29 mouse cellular contexts compared by ENCODE assay signal in genomic region chr1:72538266-72538665, GRCm38 (mm10). TPM values are rescaled to one million over a fixed set of nuclear protein-coding genes. Genes with fewer than 3 reads are reported as not detected.
DNase-seq lines count a peak whose midpoint lies in the region; ATAC-seq lines count a peak whose summit lies in the region.
"Had no signal": no experiment of that assay in that cellular context is flagged by ENCODE, and none has a peak within 500 bp of the region (broad histone marks: within the 10 kb centered on the region; RNA-seq: fewer than 3 reads in every experiment).

No protein-coding gene starts in this region.

- no peaks in the 10 kb centered on the region for H3K9me3 ChIP-seq in midbrain, embryonic 14.5 days (ENCODE audit: control insufficient read depth, low read length)
- no peaks in the 10 kb centered on the region for H3K9me3 ChIP-seq in midbrain, embryonic 11.5 days (ENCODE audit: control insufficient read depth, low read length)
- H3K9me3 ChIP-seq in hindbrain, embryonic 16.5 days (ENCODE audit: control insufficient read depth, low read length) = no peaks in the 10 kb centered on the region
- H3K9me3 ChIP-seq: embryonic facial prominence, embryonic 15.5 days; G1E; heart, embryonic 12.5 days; limb, embryonic 10.5 days had no signal

- H3K4me1 ChIP-seq in midbrain, embryonic 14.5 days (ENCODE audit: control insufficient read depth, insufficient read depth, low read length) = peaks cover 16% of the 10 kb centered on the region
- H3K4me1 ChIP-seq in midbrain, embryonic 11.5 days (ENCODE audit: control insufficient read depth, insufficient read depth, low read length) = peaks cover 9% of the 10 kb centered on the region
- peaks cover 6% of the 10 kb centered on the region for H3K4me1 ChIP-seq in hindbrain, embryonic 16.5 days (ENCODE audit: control insufficient read depth, insufficient read depth, low read depth, low read length)

- no peak overlapping the region for H3K4me3 ChIP-seq in midbrain, embryonic 14.5 days (replicated peaks; ENCODE audit: low read depth, low read length)
- H3K4me3 ChIP-seq in midbrain, embryonic 11.5 days (ENCODE audit: low read depth, low read length) = no peak overlapping the region
- H3K4me3 ChIP-seq in hindbrain, embryonic 16.5 days (ENCODE audit: low read length) = no peak overlapping the region
- H3K4me3 ChIP-seq: embryonic facial prominence, embryonic 15.5 days; heart, embryonic 12.5 days; limb, embryonic 10.5 days had no signal

- no peak overlapping the region for H3K27ac ChIP-seq in midbrain, embryonic 14.5 days (replicated peaks; ENCODE audit: low read depth, low read length)
- no peak overlapping the region for H3K27ac ChIP-seq in midbrain, embryonic 11.5 days (ENCODE audit: low read depth, low read length)
- no peak overlapping the region for H3K27ac ChIP-seq in hindbrain, embryonic 16.5 days (ENCODE audit: low read depth, low read length)
- H3K27ac ChIP-seq: embryonic facial prominence, embryonic 15.5 days; limb, embryonic 10.5 days had no signal

- 66% methylated on average over 5 of the region's 5 CpGs for WGBS in midbrain, embryonic 14.5 days
- 68% methylated on average over 5 of the region's 5 CpGs for WGBS in midbrain, embryonic 11.5 days
- 64% methylated on average over 5 of the region's 5 CpGs for WGBS in hindbrain, embryonic 16.5 days

- ATAC-seq in midbrain, embryonic 14.5 days (ENCODE audit: low FRiP score, low TSS enrichment) = no peak
- no peak for ATAC-seq in midbrain, embryonic 11.5 days (ENCODE audit: low FRiP score)
- ATAC-seq in hindbrain, embryonic 16.5 days = no peak
- ATAC-seq: CD4-positive, CD25-positive, alpha-beta regulatory T cell, adult 4 months; forebrain, embryonic 16.5 days; inflammation-experienced regulatory T-cells, adult 6 months; liver, postnatal 0 days had no signal

- no peaks in the 10 kb centered on the region for H3K27me3 ChIP-seq in midbrain, embryonic 14.5 days (ENCODE audit: control insufficient read depth, insufficient read depth, low read length)
- H3K27me3 ChIP-seq in midbrain, embryonic 11.5 days (ENCODE audit: control insufficient read depth, insufficient read depth, low read length) = peaks cover 20% of the 10 kb centered on the region
- no peaks in the 10 kb centered on the region for H3K27me3 ChIP-seq in hindbrain, embryonic 16.5 days (replicated peaks; ENCODE audit: control insufficient read depth, insufficient read depth, low read length)

- H3K9ac ChIP-seq in midbrain, embryonic 14.5 days (replicated peaks; ENCODE audit: low read length) = no peak overlapping the region
- no peak overlapping the region for H3K9ac ChIP-seq in midbrain, embryonic 11.5 days (ENCODE audit: low read length)
- no peak overlapping the region for H3K9ac ChIP-seq in hindbrain, embryonic 16.5 days (ENCODE audit: low read depth, low read length)
- H3K9ac ChIP-seq: embryonic facial prominence, embryonic 15.5 days; heart, embryonic 12.5 days; liver, postnatal 0 days had no signal

- H3K4me2 ChIP-seq in midbrain, embryonic 14.5 days (ENCODE audit: low read length) = peak overlapping the region; percentile 88; the same call in 1 of the 2 replicates
- H3K4me2 ChIP-seq in midbrain, embryonic 11.5 days = no peak overlapping the region
- peak overlapping the region; percentile 82; the same call in 1 of the 2 replicates for H3K4me2 ChIP-seq in hindbrain, embryonic 16.5 days (ENCODE audit: low read length)
- H3K4me2 ChIP-seq: embryonic facial prominence, embryonic 15.5 days; heart, embryonic 12.5 days had no signal

- no peak for DNase-seq in midbrain, embryonic 14.5 days
- no peak for DNase-seq in midbrain, embryonic 11.5 days (ENCODE audit: low spot score, missing footprints)
- DNase-seq in 3T3-L1 (ENCODE audit: low read depth, low spot score) (peak; percentile 62), MN1 (ENCODE audit: low spot score) (peak; percentile 51)
- DNase-seq in thymus, postnatal 14 days = no peak
- no peak for DNase-seq in adrenal gland, adult 18-20 months (ENCODE audit: low spot score in 2 of 2)
- no peak for DNase-seq in cerebellum, adult 9-11 months
- DNase-seq: adrenal gland, adult 2 months; cerebellum, adult 9-10 months; embryo, embryonic 11 days; heart, postnatal 14 days; kidney, adult 2 months; kidney, postnatal 10 days; liver, postnatal 0 days; lung, postnatal 10 days; spleen, adult 18-20 months; thymus, postnatal 4 days had no signal

- no peaks in the 10 kb centered on the region for H3K36me3 ChIP-seq in midbrain, embryonic 14.5 days (ENCODE audit: control insufficient read depth, insufficient read depth, low read length)
- H3K36me3 ChIP-seq in midbrain, embryonic 11.5 days (ENCODE audit: control insufficient read depth, insufficient read depth, low read length) = no peaks in the 10 kb centered on the region
- no peaks in the 10 kb centered on the region for H3K36me3 ChIP-seq in hindbrain, embryonic 16.5 days (ENCODE audit: control insufficient read depth, insufficient read depth, low read length)
- H3K36me3 ChIP-seq: embryonic facial prominence, embryonic 15.5 days; G1E; heart, embryonic 12.5 days; limb, embryonic 10.5 days had no signal

RNA-seq across cellular contexts. Expression of gene March4, which starts 1.5 kb away (rescaled TPM):
- polyA plus RNA-seq in midbrain, embryonic 14.5 days (2014; fragmentation: Nextera tagmentation; extraction: Ambion mirVana) = 5.2 and 5.7 TPM in 2 replicates
- polyA plus RNA-seq in midbrain, embryonic 11.5 days (2014; fragmentation: Nextera tagmentation; extraction: Ambion mirVana) = 0.79 and 0.92 TPM in 2 replicates
- 9.4 and 10.3 TPM in 2 replicates for polyA plus RNA-seq in hindbrain, embryonic 16.5 days (2015; fragmentation: Nextera tagmentation; extraction: Ambion mirVana)
- total RNA-seq in adrenal gland, adult 18-20 months (2021) = under 1 TPM; 0.38 to 0.50 TPM
- total RNA-seq: liver, adult 2 months; megakaryocyte-erythroid progenitor cell, adult 5-6 weeks; monocyte, adult 5-6 weeks; neutrophil, adult 5-6 weeks had no signal
- polyA plus RNA-seq: CD4-positive, CD25-positive, alpha-beta regulatory T cell, adult 4 months; G1E; heart, embryonic 12.5 days; inflammation-experienced regulatory T-cells, adult 6 months; limb, embryonic 10.5 days; liver, adult 2 months; liver, postnatal 0 days had no signal

RNA-seq across cellular contexts. Expression of gene Smarcal1, which starts 44.8 kb away (rescaled TPM):
- 25.1 and 35.9 TPM in 2 replicates for polyA plus RNA-seq in midbrain, embryonic 14.5 days (2014; fragmentation: Nextera tagmentation; extraction: Ambion mirVana)
- 30.9 and 33.4 TPM in 2 replicates for polyA plus RNA-seq in midbrain, embryonic 11.5 days (2014; fragmentation: Nextera tagmentation; extraction: Ambion mirVana)
- 26.2 and 27.8 TPM in 2 replicates for polyA plus RNA-seq in hindbrain, embryonic 16.5 days (2015; fragmentation: Nextera tagmentation; extraction: Ambion mirVana)
- total RNA-seq in adrenal gland, adult 18-20 months (2021) = 10 to 100 TPM; 33.7 to 42.6 TPM

Comparison
In these comparisons a context has a peak if more than half of its experiments do, and no peak if none do; other contexts are left out.
1. DNase-seq: peak in 3T3-L1 (single experiment) and MN1 (single experiment); none in midbrain, embryonic 14.5 days (single experiment), midbrain, embryonic 11.5 days (single experiment), thymus, postnatal 14 days (single experiment), adrenal gland, adult 18-20 months (0 of 2) and cerebellum, adult 9-11 months (single experiment).